Mouse (Mus musculus) thymus, adult 2 months (tissue): ENCODE data around the gene Serinc5.

Source experiments
- CTCF ChIP-seq: fragments of 200-500 bp; IDR thresholded peaks from 2 replicates; pipeline ENCODE4 v1.5.1; 2012; ENCODE audit warnings: mild to moderate bottlenecking, control low read depth, low read length, moderate library complexity, borderline replicate concordance; ENCODE audit not compliant: control insufficient read depth, poor library complexity, insufficient read depth; ENCODE audit errors: extremely low read depth
- POLR2A ChIP-seq: fragments of 200-500 bp; IDR thresholded peaks from 2 replicates; pipeline ENCODE4 v1.6.1; 2012; ENCODE audit warnings: mild to moderate bottlenecking, low read length, control low read depth, moderate library complexity; ENCODE audit not compliant: control insufficient read depth, poor library complexity, insufficient read depth; ENCODE audit errors: extremely low read depth

DNA sequence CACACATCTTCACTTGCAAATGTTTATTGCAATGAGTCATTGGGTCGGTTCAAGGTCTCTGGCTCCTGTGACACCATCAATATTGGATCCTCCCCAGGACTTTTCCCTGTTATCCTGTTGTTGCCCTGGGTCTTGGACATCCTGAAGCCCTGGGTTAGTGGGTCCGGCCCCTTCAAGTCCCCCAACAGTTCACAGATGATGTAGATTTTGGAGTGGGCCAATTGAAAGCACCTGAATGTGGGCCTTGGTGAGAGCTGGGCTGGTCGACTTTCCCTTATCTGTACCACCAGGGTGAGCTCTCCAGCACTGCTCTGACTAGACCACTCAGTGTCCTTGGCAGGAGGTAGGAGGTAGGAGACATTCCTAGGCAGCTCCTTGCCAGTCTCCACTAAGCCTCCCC lies 15.5 kb upstream of the Serinc5 start:
- TF ChIP-seq CTCF (no peak), POLR2A (no peak)
